Mouse (Mus musculus): ENCODE measurements at regions not wholly inside any gene's neighbourhood (a gene's known extent, or its start where the extent isn't known, plus 50 kb on each side); places are given as distances from the start of the nearest gene placed in this dataset.
"Not testable (repeated sequence)": the region's sequence is repeated elsewhere in the genome, so short reads cannot be mapped to it uniquely, and the experiment has no call there.

DNA sequence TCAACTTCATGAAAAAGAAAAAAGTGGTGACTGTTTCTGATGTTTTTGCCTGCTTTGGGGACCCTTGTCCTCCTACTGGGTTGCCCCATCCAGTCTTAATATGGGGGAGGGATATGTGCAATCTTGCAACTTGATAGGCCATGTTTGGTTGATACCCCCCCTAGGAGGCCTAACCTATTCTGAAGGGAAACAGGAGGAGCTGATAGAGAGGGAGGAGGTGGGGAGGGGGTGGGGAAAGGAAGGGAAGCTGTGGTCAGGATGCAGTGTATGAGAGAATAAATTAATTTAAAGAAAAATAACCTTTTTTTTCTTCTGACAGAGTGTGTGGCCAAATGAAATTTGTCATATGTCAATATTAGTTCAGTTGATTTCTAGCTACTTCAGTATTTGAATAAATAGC lies 51.8 kb upstream of the Ppp1r12a start:
- peak; percentile 16 for DNase-seq (ENCODE audit: low read depth, low spot score)
- no peak overlapping the region for H3K27ac ChIP-seq (ENCODE audit: control insufficient read depth, low read depth, low read length)
- H3K79me2 ChIP-seq (ENCODE audit: control insufficient read depth, insufficient read depth, low read length, poor library complexity), result no peaks in the 10 kb centered on the region
- H3K36me3 ChIP-seq (ENCODE audit: control insufficient read depth in 1 of 2, insufficient read depth in 2 of 2, low read length in 2 of 2), result peaks cover 0 to 3% of the 10 kb centered on the region in 2 experiments; a peak in 2 of 4 replicates
- H3K4me1 ChIP-seq (ENCODE audit: control insufficient read depth in 1 of 2, insufficient read depth in 2 of 2, low read length in 2 of 2), result peaks cover 0 to 5% of the 10 kb centered on the region in 2 experiments; a peak in 1 of 4 replicates
- H3K9me3 ChIP-seq (replicated peaks; ENCODE audit: insufficient read depth, low read length), result no peaks in the 10 kb centered on the region
- H3K4me3 ChIP-seq (ENCODE audit: control insufficient read depth in 1 of 2, insufficient read depth in 1 of 2, low read depth in 2 of 2, low read length in 2 of 2), result no peak overlapping the region
- H3K9ac ChIP-seq (ENCODE audit: control insufficient read depth, low read depth, low read length, poor library complexity, severe bottlenecking), result no peak overlapping the region
- no peak for TF ChIP-seq TAL1 (IDR thresholded peaks at IDR 0.05; ENCODE audit: low read length)
- TF ChIP-seq GATA1 (IDR thresholded peaks at IDR 0.05; ENCODE audit: low read depth, low read length), result no peak
- no peak for TF ChIP-seq TCF12 (IDR thresholded peaks at IDR 0.05; ENCODE audit: low read depth, low read length)
- TF ChIP-seq SMC3 (IDR thresholded peaks at IDR 0.05; ENCODE audit: low read depth, low read length), result no peak
- no peak for TF ChIP-seq CTCF (IDR thresholded peaks at IDR 0.05 in 2 of 3, conservative IDR thresholded peaks at IDR 0.05 in 1 of 3; ENCODE audit: control insufficient read depth in 1 of 3, insufficient read depth in 1 of 3, low read depth in 2 of 3, low read length in 3 of 3, poor library complexity in 1 of 3, severe bottlenecking in 1 of 3)
- no peak for TF ChIP-seq RCOR1 (IDR thresholded peaks at IDR 0.05; ENCODE audit: low read depth, low read length)
- no peak for TF ChIP-seq MXI1 (IDR thresholded peaks at IDR 0.05; ENCODE audit: low read depth, low read length)
- TF ChIP-seq CHD1 (IDR thresholded peaks at IDR 0.05; ENCODE audit: low read depth, low read length), result no peak
- TF ChIP-seq MAFK (IDR thresholded peaks at IDR 0.05; ENCODE audit: borderline replicate concordance, low read depth, low read length), result no peak
- TF ChIP-seq RAD21 (IDR thresholded peaks at IDR 0.05; ENCODE audit: low read depth, low read length), result no peak
- no peak for TF ChIP-seq POLR2AphosphoS2 (IDR thresholded peaks at IDR 0.05; ENCODE audit: low read length)
- TF ChIP-seq EP300 (IDR thresholded peaks at IDR 0.05; ENCODE audit: low read depth in 1 of 2, low read length in 2 of 2), result no peak
- TF ChIP-seq USF1 (IDR thresholded peaks at IDR 0.05; ENCODE audit: low read depth, low read length), result no peak
- TF ChIP-seq USF2 (IDR thresholded peaks at IDR 0.05; ENCODE audit: borderline replicate concordance in 1 of 2, insufficient read depth in 1 of 2, low read depth in 1 of 2, low read length in 2 of 2), result no peak
- H3K27me3 ChIP-seq (ENCODE audit: control insufficient read depth in 1 of 2, insufficient read depth in 2 of 2, low read length in 2 of 2), result no peaks in the 10 kb centered on the region

DNA sequence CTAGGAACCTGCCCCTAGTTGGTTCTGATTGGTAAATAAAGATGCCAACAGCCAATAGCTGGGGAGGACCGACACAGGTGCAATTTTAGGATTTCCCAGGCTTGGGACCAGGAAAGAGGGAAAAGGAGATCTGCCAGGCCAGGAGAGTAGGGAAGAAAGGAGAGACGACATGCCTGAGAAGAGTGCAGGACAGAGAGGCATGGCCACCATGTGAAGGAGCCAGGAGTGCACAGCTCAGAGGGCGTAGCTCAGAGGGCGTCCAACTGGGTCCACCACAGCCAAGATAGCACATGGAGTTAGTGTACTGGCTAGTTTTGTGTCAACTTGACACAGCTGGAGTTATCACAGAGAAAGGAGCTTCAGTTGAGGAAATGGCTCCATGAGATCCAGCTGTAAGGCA lies 53.5 kb upstream of the Ppp1r12a start:
- H3K9ac ChIP-seq (ENCODE audit: control insufficient read depth, low read depth, low read length, poor library complexity, severe bottlenecking); H3K36me3 ChIP-seq (ENCODE audit: control insufficient read depth in 1 of 2, insufficient read depth in 2 of 2, low read length in 2 of 2); H3K27ac ChIP-seq (ENCODE audit: control insufficient read depth, low read depth, low read length); H3K4me3 ChIP-seq (ENCODE audit: control insufficient read depth in 1 of 2, insufficient read depth in 1 of 2, low read depth in 2 of 2, low read length in 2 of 2); H3K4me1 ChIP-seq (ENCODE audit: control insufficient read depth in 1 of 2, insufficient read depth in 2 of 2, low read length in 2 of 2); H3K79me2 ChIP-seq (ENCODE audit: control insufficient read depth, insufficient read depth, low read length, poor library complexity); DNase-seq (ENCODE audit: low read depth, low spot score); H3K9me3 ChIP-seq (replicated peaks; ENCODE audit: insufficient read depth, low read length); H3K27me3 ChIP-seq (ENCODE audit: control insufficient read depth in 1 of 2, insufficient read depth in 2 of 2, low read length in 2 of 2): not testable (repeated sequence)

- no peaks in the 10 kb centered on the region for H3K9me3 ChIP-seq (replicated peaks; ENCODE audit: insufficient read depth, low read length)
- no peaks in the 10 kb centered on the region for H3K27me3 ChIP-seq (ENCODE audit: control insufficient read depth in 1 of 2, insufficient read depth in 2 of 2, low read length in 2 of 2)
- no peaks in the 10 kb centered on the region for H3K36me3 ChIP-seq (ENCODE audit: control insufficient read depth in 1 of 2, insufficient read depth in 2 of 2, low read length in 2 of 2)
- H3K27ac ChIP-seq (ENCODE audit: control insufficient read depth, low read depth, low read length), result no peak overlapping the region
- TF ChIP-seq JUND (IDR thresholded peaks at IDR 0.05; ENCODE audit: low read depth, low read length), result no peak
- no peak for TF ChIP-seq ZNF384 (IDR thresholded peaks at IDR 0.05; ENCODE audit: low read depth, low read length)
- no peak for TF ChIP-seq NELFE (IDR thresholded peaks at IDR 0.05; ENCODE audit: low read depth, low read length)
- TF ChIP-seq TCF12 (IDR thresholded peaks at IDR 0.05; ENCODE audit: low read depth, low read length), result no peak
- no peak for TF ChIP-seq ELF1 (IDR thresholded peaks at IDR 0.05; ENCODE audit: low read depth, low read length)
- TF ChIP-seq SMC3 (IDR thresholded peaks at IDR 0.05; ENCODE audit: low read depth, low read length), result no peak
- no peak for TF ChIP-seq MAX (IDR thresholded peaks at IDR 0.05; ENCODE audit: low read length)
- no peak for TF ChIP-seq ZKSCAN1 (IDR thresholded peaks at IDR 0.05; ENCODE audit: low read depth, low read length)
- no peak for TF ChIP-seq KAT2A (conservative IDR thresholded peaks at IDR 0.05; ENCODE audit: low read depth, low read length)
- TF ChIP-seq EP300 (IDR thresholded peaks at IDR 0.05; ENCODE audit: low read depth in 1 of 2, low read length in 2 of 2), result no peak
- TF ChIP-seq GATA1 (IDR thresholded peaks at IDR 0.05; ENCODE audit: low read depth, low read length), result no peak
- no peak for TF ChIP-seq NRF1 (IDR thresholded peaks at IDR 0.05; ENCODE audit: insufficient read depth, low read depth, low read length, poor library complexity, severe bottlenecking)
- TF ChIP-seq RCOR1 (IDR thresholded peaks at IDR 0.05; ENCODE audit: low read depth, low read length), result no peak
- no peak for TF ChIP-seq MAZ (IDR thresholded peaks at IDR 0.05; ENCODE audit: low read depth, low read length)
- TF ChIP-seq MYB (IDR thresholded peaks at IDR 0.05; ENCODE audit: low read depth, low read length), result no peak
- TF ChIP-seq POLR2A (IDR thresholded peaks at IDR 0.05; ENCODE audit: control insufficient read depth in 1 of 2, insufficient read depth in 1 of 2, low read depth in 1 of 2, low read length in 2 of 2, poor library complexity in 1 of 2), result no peak
- no peak for TF ChIP-seq ETS1 (IDR thresholded peaks at IDR 0.05; ENCODE audit: low read depth, low read length)
- no peaks in the 10 kb centered on the region for H3K79me2 ChIP-seq (ENCODE audit: control insufficient read depth, insufficient read depth, low read length, poor library complexity)
- no peak overlapping the region for H3K4me3 ChIP-seq (ENCODE audit: control insufficient read depth in 1 of 2, insufficient read depth in 1 of 2, low read depth in 2 of 2, low read length in 2 of 2)
- no peak for DNase-seq (ENCODE audit: low read depth, low spot score)
- H3K4me1 ChIP-seq (ENCODE audit: control insufficient read depth in 1 of 2, insufficient read depth in 2 of 2, low read length in 2 of 2), result no peaks in the 10 kb centered on the region
- no peak overlapping the region for H3K9ac ChIP-seq (ENCODE audit: control insufficient read depth, low read depth, low read length, poor library complexity, severe bottlenecking)
Measured at GRCm38 (mm10) chr10:108101521-108101920, 60.5 kb upstream of the Ppp1r12a start.

All from MEL (cell line).